Mouse (Mus musculus) c-Kit-positive CD71-positive TER-119-negative erythroid progenitor cells, embryonic 14.5 days (primary cell): ENCODE results near the gene Ryr1.
"Not testable (repeated sequence)": the region's sequence is repeated elsewhere in the genome, so short reads cannot be mapped to it uniquely, and the experiment has no call there.

Experiments used
- DNase-seq: peaks from one replicate; pipeline ENCODE4 v3.0.0-alpha.2; 2013; ENCODE audit warnings: low read depth

The Ryr1 gene

DNA sequence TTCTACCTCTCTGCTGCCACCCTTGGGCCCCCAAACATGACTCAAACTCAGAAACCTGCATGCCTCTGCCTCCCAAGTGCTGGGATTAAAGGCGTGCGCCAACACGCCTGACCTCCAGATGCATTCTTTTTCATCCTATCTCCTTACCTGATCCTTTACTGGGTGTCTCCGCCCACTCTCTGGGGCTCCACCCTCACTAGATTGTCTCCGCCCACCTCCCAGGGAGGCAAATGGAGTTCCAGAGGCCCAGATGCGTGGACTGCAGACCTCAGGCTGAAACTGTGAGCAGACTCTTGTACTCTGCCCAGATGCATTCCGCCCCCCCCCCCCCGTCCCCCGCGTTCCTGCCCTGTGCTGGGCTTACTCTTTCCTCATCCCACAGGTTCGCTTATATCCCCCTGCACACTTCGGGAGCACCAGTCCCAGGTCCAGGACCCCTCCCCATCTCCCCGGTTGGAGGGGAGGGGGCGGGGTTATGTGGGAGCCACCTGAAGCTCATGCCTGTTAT lies 134.2 kb downstream of the Ryr1 start:
- no peak for DNase-seq

DNA sequence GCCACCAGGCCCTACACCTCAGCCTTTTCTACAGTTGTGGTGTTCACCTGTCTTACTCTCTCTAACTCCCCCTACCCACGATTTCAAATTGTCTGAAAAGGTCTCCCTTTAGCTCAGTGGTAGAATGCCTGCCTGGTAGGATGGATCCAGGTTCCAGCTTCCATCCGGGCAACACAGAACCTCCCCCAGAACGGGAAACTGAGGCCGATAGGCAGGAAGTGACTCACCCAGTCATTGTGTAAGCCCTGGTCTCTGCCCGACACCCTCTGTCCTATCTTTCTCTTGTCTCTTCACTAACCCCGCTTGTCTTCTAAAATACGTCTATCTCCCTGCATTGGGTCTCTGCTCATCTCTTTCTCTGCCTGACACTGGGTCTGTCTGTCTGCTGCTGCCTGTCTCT lies 139.8 kb downstream of the Ryr1 start:
- DNase-seq = no peak

- DNase-seq = no peak
These were observed 140.5 kb downstream of the Ryr1 start for GRCm38 (mm10) chr7:28984452-28984851.

- DNase-seq = no peak
These were observed 141.1 kb downstream of the Ryr1 start for GRCm38 (mm10) chr7:28983849-28984248.

GRCm38 (mm10) chr7:28983141-28983564 lies 141.8 kb downstream of the Ryr1 start:
- DNase-seq = no peak

DNA sequence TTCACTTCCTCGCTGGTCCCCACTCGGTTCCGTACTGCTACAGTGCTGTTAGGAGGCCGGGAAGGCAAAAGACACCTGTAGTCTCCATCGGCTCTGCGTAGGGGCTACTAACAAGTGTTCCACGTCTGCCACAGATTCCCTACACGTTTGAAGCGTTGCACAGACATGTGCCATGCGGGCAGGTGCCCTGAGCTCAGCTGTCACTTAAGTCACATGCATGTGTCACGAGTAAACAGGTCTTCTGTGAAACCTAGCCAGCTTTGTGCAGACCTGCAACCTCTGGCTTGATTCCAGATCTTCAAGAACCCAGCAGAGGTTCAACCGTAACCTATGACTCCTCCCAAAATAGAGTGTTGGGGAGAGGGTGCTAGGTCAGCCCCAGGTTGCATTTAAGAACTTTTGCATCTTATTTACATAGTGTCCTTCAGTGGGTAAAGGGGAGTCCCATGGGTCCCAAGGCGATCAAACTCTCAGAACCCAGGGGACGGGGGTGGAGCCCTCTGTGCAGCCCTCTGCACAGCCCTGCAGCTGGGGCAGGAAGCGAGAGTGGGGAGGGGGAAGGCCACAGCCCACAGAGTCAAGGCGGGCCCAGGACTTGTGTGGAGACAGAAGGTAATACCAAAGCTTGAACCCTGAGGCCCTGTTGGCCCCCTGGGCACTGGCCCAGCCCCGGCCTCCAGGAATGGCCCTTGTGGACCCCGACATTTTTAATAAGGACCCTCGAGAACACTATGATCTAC lies 142.5 kb downstream of the Ryr1 start:
- DNase-seq = no peak

GRCm38 (mm10) chr7:28981651-28982273 lies 143.2 kb downstream of the Ryr1 start, which contains the start of the genes Eif3k and Map4k1:
TSS of gene Eif3k (minus strand) at chr7:28981864.
TSS of gene Map4k1 (plus strand) at chr7:28982050.
- peak; percentile 100 for DNase-seq

- no peak for DNase-seq
These were observed 147.4 kb downstream of the Ryr1 start for GRCm38 (mm10) chr7:28977556-28977955.

GRCm38 (mm10) chr7:28973025-28973424 lies 152.0 kb downstream of the Ryr1 start:
- DNase-seq = no peak

GRCm38 (mm10) chr7:28972542-28972985 lies 152.4 kb downstream of the Ryr1 start:
- DNase-seq = peak; percentile 65

- no peak for DNase-seq
These were observed 153.2 kb downstream of the Ryr1 start for GRCm38 (mm10) chr7:28971770-28972269.

- no peak for DNase-seq
These were observed 153.9 kb downstream of the Ryr1 start for GRCm38 (mm10) chr7:28971029-28971428.

DNA sequence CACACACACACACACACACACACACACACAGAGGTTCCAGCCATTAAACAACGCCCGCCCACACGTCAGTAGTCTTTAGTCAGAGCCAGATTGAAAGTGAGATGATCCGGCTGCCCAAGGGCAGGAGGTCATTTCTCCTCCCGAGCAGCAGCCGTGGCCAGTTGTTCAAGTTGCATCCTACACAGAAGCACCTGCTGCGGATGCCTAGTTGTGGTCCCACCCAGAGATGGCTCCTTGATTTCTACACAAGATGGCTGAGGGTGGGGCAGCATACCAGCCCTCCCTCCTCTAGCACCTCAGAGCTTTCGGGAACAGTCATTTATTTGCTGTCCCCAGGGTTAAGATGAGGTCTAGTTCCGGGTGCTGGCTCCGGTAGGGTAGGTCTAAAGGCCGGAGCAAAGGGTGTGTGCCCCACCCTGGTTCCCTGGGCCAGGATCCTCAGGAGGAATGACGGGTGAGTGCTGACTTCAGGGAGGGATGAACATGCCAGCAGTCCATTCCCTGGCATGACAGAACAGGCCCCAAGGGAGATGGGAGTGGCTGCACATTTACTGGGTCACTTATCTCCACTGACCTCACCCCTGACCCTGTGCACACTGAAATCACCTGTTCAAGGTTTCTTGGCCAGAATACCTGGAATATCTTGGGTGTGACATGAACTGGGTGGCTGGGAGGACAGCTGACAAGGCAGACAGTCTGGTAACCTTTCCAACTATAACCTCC lies 155.1 kb downstream of the Ryr1 start:
- DNase-seq = no peak

DNA sequence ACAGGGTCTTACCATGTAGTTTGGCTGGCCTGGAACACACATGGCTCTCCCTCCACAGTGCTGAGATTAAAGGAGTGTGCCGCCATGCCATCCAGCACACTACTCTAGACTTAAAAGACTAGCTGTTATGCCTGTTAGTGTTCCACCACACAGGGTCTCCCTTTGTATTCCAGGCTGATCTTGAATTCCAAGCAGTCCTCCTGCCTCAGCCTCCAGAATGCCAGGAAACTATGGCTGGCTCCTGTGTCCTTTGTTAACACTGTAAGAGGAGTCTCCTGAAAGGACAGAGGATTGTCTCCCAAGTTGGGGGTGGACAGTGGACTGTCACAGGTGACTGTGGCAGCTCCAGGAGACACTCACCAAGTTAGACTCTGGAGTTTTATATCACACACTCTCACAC lies 155.7 kb downstream of the Ryr1 start:
- DNase-seq = no peak

DNA sequence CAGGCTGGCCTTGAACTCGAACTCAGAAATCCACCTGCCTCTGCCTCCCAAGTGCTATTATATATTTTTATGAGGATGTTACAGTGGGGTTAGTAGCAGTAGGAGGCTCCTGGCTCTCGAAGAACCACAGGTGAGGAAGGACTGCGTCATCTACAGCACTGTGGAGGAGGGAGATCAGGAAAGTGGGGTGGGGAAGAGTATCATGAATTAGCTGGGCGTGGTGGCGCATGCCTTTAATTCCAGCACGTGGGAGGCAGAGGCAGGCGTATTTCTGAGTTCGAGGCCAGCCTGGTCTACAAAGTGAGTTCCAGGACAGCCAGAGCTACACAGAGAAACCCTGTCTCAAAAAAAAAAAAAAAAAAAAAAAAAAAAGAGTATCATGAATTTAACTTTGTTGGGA lies 156.9 kb downstream of the Ryr1 start:
- not testable (repeated sequence) for DNase-seq

DNA sequence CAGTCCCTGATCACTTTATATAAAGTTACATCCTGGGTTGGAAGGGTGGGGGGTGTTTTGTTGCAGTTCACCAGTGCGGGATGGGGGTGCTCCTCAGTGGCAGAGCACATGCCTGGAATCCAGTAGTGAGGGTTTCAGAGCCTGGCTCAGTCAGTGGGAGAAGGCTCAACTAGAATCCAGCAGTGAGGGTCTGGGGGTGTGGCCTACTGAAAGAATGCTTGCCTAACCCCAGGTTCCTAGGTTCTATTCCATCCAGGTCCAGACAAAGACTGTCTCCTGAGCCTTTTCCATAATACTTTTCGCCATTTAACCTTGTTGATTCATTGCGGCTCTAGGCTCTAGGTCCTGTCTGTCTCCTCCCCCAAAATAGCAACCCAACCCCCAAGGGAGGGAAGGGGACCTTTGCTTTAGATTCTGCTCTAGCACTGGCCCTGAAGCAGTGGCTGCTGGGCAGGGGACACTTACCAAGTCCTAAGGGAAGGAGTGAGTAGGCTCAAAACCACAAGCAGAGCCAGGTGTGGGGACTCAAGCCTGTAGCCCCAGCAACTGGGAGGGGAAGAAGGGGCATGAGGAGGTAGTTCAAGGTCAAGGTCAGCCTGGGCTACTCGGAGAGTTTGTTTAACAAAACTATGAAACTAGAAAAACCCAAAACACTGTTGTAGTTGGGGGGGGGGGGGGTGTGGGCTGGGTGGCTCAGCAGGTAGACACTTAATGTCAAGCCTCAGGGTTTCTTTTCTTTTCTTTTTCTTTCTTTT lies 158.1 kb downstream of the Ryr1 start:
- DNase-seq = no peak

DNA sequence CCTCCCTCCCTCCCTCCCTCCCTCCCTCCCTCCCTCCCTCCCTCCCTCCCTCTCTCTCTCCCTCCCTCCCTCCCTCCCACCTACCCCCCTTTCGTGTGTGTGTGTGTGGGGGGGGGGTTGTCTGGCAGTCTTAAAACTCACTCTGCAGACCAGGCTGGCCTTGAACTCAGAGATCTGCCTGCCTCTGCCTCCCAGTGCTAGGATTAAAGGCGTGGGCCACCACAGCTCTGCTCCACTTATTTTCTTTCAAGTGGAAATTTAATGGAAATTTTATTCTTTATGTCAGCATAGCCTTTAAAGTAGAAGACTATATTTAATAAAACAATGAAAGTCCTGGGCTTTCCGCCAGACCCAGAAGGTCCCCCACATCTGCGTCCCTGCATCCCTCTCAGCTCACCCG lies 158.8 kb downstream of the Ryr1 start:
- DNase-seq = no peak

- DNase-seq = no peak
These were observed 159.6 kb downstream of the Ryr1 start for GRCm38 (mm10) chr7:28965346-28965840.

DNA sequence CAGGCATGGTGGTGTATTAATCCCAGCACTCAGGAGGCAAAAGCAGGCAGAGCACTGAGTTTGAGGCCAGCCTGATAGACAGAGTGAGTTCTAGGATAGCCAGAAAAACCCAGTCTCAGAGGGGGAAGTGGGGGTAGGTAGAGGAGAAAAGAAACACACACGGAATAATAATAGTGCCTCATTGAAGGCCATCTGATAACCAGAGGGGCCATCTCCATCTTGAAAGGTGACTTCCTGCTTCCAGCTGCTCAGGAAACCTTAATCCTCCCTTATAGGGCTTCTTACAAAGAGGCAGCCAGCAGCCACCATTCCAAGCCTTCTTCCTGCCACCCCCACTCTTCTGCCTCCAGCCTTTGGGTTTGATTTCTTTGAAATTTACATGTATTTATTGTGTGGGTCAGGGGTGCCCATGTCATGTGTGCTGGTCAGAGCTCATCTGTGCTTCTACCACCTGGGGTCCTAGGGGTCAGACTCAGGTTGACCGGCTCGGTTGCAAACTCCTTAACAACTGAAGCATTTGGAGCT lies 161.5 kb downstream of the Ryr1 start:
- no peak for DNase-seq

- DNase-seq = peak; percentile 99
These were observed 162.9 kb downstream of the Ryr1 start, which contains the start of gene Actn4 for GRCm38 (mm10) chr7:28961927-28962670. TSS of gene Actn4 (minus strand) at chr7:28962340.

- DNase-seq = no peak
These were observed 163.4 kb downstream of the Ryr1 start for GRCm38 (mm10) chr7:28961584-28961926.
